Mouse (Mus musculus): ENCODE results near the gene Tut4.

DNA sequence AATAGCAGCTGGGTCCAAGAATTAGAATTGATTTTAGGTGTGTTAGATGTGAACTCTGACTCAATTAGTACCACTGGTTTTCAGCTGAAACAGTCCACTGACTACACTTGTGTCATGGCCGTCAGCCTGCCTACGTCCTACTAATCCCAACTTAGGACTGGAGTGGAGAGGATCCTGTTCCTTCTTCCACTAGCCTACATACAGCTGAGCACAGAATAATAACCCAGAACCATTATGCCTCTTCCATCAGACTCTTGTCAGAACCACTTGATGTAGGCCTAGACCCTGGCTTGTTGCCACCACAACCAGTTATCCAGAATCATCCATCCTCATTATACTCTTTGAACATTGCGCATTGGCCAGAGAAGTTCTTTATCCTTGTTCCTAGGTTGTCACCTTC, 24.4 kb upstream of the Tut4 start:
- TF ChIP-seq EP300 (IDR thresholded peaks at IDR 0.05; ENCODE audit: insufficient read depth, low read depth, low read length) (no peak), CTCF (IDR thresholded peaks at IDR 0.05; ENCODE audit: low read depth, low read length) (no peak)

Data from ES-Bruce4 (cell line).